19 mouse cellular contexts compared by ENCODE assay signal in genomic region chr11:85275151-85275550, GRCm38 (mm10).
"Had no signal": no experiment of that assay in that cellular context is flagged by ENCODE, and none has a peak within 500 bp of the region (broad histone marks: within the 10 kb centered on the region; RNA-seq: fewer than 3 reads in every experiment).

No protein-coding gene starts in this region.

- H3K4me3 ChIP-seq: midbrain, embryonic 10.5 days; midbrain, embryonic 12.5 days; myocyte; neural tube, embryonic 13.5 days; neural tube, embryonic 15.5 days had no signal

- H3K27ac ChIP-seq: midbrain, embryonic 10.5 days; midbrain, embryonic 12.5 days; neural tube, embryonic 13.5 days; neural tube, embryonic 15.5 days had no signal

- ATAC-seq: midbrain, embryonic 16.5 days had no signal

- H3K9me3 ChIP-seq: midbrain, embryonic 10.5 days; midbrain, embryonic 12.5 days; neural tube, embryonic 13.5 days; neural tube, embryonic 15.5 days had no signal

- H3K4me1 ChIP-seq: midbrain, embryonic 10.5 days; midbrain, embryonic 12.5 days; neural tube, embryonic 13.5 days; neural tube, embryonic 15.5 days had no signal

- H3K27me3 ChIP-seq: midbrain, embryonic 12.5 days; neural tube, embryonic 13.5 days; neural tube, embryonic 15.5 days had no signal

- H3K36me3 ChIP-seq: midbrain, embryonic 10.5 days; midbrain, embryonic 12.5 days; neural tube, embryonic 13.5 days; neural tube, embryonic 15.5 days had no signal

- DNase-seq: lung, adult 18-20 months; lung, embryonic 14.5 days; lung, postnatal 14 days; lung, postnatal 4 days; midbrain, embryonic 14.5 days; retina, postnatal 1 day; right cerebral cortex, adult 18-20 months; right cerebral cortex, postnatal 25 days; right cerebral cortex, postnatal 4 days; spleen, adult 18-20 months; thymus, adult 2 months; thymus, postnatal 25 days; thymus, postnatal 4 days had no signal
